Mouse (Mus musculus) hindlimb bud, embryonic 11.5 days (tissue): ENCODE data around the gene Skap1.

Source experiments
- DNase-seq: peaks from one replicate; pipeline ENCODE4 v3.0.0-alpha.2; 2012; ENCODE audit warnings: low read depth, low spot score; ENCODE audit errors: extremely low spot score

Skap1 gene

GRCm38 (mm10) chr11:96621167-96621566 lies 156.8 kb downstream of the Skap1 start:
- DNase-seq = peak; percentile 81

GRCm38 (mm10) chr11:96622782-96623181 lies 158.4 kb downstream of the Skap1 start:
- no peak for DNase-seq

- DNase-seq = no peak
These were observed 160.0 kb downstream of the Skap1 start for GRCm38 (mm10) chr11:96624436-96624835.

GRCm38 (mm10) chr11:96629775-96630174 lies 165.4 kb downstream of the Skap1 start:
- DNase-seq = no peak

GRCm38 (mm10) chr11:96631521-96631920 lies 167.1 kb downstream of the Skap1 start:
- DNase-seq = no peak

GRCm38 (mm10) chr11:96637927-96638326 lies 173.5 kb downstream of the Skap1 start:
- DNase-seq = no peak

- DNase-seq = no peak
These were observed 175.4 kb downstream of the Skap1 start for GRCm38 (mm10) chr11:96639805-96640204.

- DNase-seq = no peak
These were observed 178.1 kb downstream of the Skap1 start for GRCm38 (mm10) chr11:96642173-96643140.

GRCm38 (mm10) chr11:96644969-96645368 lies 180.6 kb downstream of the Skap1 start:
- DNase-seq = no peak

GRCm38 (mm10) chr11:96645538-96646037 lies 181.2 kb downstream of the Skap1 start:
- no peak for DNase-seq

GRCm38 (mm10) chr11:96651848-96652247 lies 187.5 kb downstream of the Skap1 start:
- DNase-seq = no peak

- DNase-seq = no peak
These were observed 189.5 kb downstream of the Skap1 start for GRCm38 (mm10) chr11:96653867-96654266.

GRCm38 (mm10) chr11:96658420-96658819 lies 194.0 kb downstream of the Skap1 start:
- DNase-seq = no peak

GRCm38 (mm10) chr11:96666924-96667323 lies 202.5 kb downstream of the Skap1 start:
- no peak for DNase-seq

- no peak for DNase-seq
These were observed 204.0 kb downstream of the Skap1 start for GRCm38 (mm10) chr11:96668367-96668766.

GRCm38 (mm10) chr11:96673792-96674191 lies 209.4 kb downstream of the Skap1 start:
- no peak for DNase-seq

- DNase-seq = no peak
These were observed 210.5 kb downstream of the Skap1 start for GRCm38 (mm10) chr11:96674786-96675365.

- no peak for DNase-seq
These were observed 213.6 kb downstream of the Skap1 start for GRCm38 (mm10) chr11:96678026-96678425.

GRCm38 (mm10) chr11:96679026-96679425 lies 214.6 kb downstream of the Skap1 start:
- no peak for DNase-seq

- DNase-seq = no peak
These were observed 221.0 kb downstream of the Skap1 start for GRCm38 (mm10) chr11:96685381-96685780.

GRCm38 (mm10) chr11:96686713-96687280 lies 222.4 kb downstream of the Skap1 start:
- DNase-seq = peak; percentile 56

- DNase-seq = no peak
These were observed 227.9 kb downstream of the Skap1 start for GRCm38 (mm10) chr11:96692250-96692649.
